19 mouse cellular contexts compared by ENCODE assay signal in genomic region chr12:29395401-29395982, GRCm38 (mm10).
DNase-seq lines count a peak whose midpoint lies in the region; TF ChIP-seq lines count a peak whose summit lies in the region.
"Had no signal": no experiment of that assay in that cellular context is flagged by ENCODE, and none has a peak within 500 bp of the region (broad histone marks: within the 10 kb centered on the region; RNA-seq: fewer than 3 reads in every experiment).

No protein-coding gene starts in this region.

- TF ChIP-seq POLR2A in testis, adult 2 months (IDR thresholded peaks at IDR 0.05; ENCODE audit: control insufficient read depth, low read depth, low read length): no peak

- H3K27me3 ChIP-seq in testis, adult 2 months (ENCODE audit: control insufficient read depth, insufficient read depth, low read length): no peaks in the 10 kb centered on the region
- H3K27me3 ChIP-seq: embryonic facial prominence, embryonic 15.5 days; heart, embryonic 13.5 days; limb, embryonic 15.5 days; neural tube, embryonic 12.5 days; stomach, embryonic 15.5 days had no signal

- TF ChIP-seq CTCF in testis, adult 2 months (IDR thresholded peaks at IDR 0.05; ENCODE audit: control insufficient read depth, insufficient read depth, insufficient replicate concordance, low read depth, low read length): no peak

- no peaks in the 10 kb centered on the region for H3K36me3 ChIP-seq in testis, adult 2 months (ENCODE audit: control insufficient read depth, insufficient read depth, low read length)
- H3K36me3 ChIP-seq: embryonic facial prominence, embryonic 15.5 days; forebrain, embryonic 10.5 days; G1E; heart, embryonic 13.5 days; limb, embryonic 15.5 days; midbrain, embryonic 10.5 days; neural tube, embryonic 12.5 days; stomach, embryonic 15.5 days had no signal

- no peaks in the 10 kb centered on the region for H3K4me1 ChIP-seq in testis, adult 2 months (ENCODE audit: control insufficient read depth, insufficient read depth, low read length)
- H3K4me1 ChIP-seq: embryonic facial prominence, embryonic 15.5 days; limb, embryonic 15.5 days; neural tube, embryonic 12.5 days; stomach, embryonic 15.5 days had no signal

- H3K4me3 ChIP-seq in testis, adult 2 months (ENCODE audit: control insufficient read depth, low read depth, low read length): no peak overlapping the region
- H3K4me3 ChIP-seq: embryonic facial prominence, embryonic 15.5 days; forebrain, embryonic 10.5 days; heart, embryonic 13.5 days; limb, embryonic 15.5 days; midbrain, embryonic 10.5 days; neural tube, embryonic 12.5 days; stomach, embryonic 15.5 days had no signal

- DNase-seq in adrenal gland, adult (ENCODE audit: inconsistent age in 2 of 2, low spot score in 1 of 2): peak; percentile 49 to 84
- DNase-seq in adrenal gland, postnatal 4 days (ENCODE audit: low spot score in 2 of 2): no peak
- DNase-seq in kidney, adult 11 months: peak; percentile 2
- DNase-seq in kidney, adult 18-20 months: no peak
- DNase-seq in testis, postnatal 14 days (ENCODE audit: low spot score): no peak
- DNase-seq in urinary bladder, postnatal 36 days (ENCODE audit: low spot score in 2 of 2): no peak
- no peak for DNase-seq in cerebellum, postnatal 10 days
- DNase-seq: cerebellum, adult 9-10 months; gastrocnemius, postnatal 10 days; thymus, postnatal 25 days had no signal

- peak overlapping the region; percentile 28; the same call in 1 of the 2 replicates for H3K27ac ChIP-seq in testis, adult 2 months (ENCODE audit: control insufficient read depth, insufficient read depth, low read depth, low read length)
- H3K27ac ChIP-seq: embryonic facial prominence, embryonic 15.5 days; forebrain, embryonic 10.5 days; heart, embryonic 13.5 days; limb, embryonic 15.5 days; midbrain, embryonic 10.5 days; neural tube, embryonic 12.5 days; stomach, embryonic 15.5 days had no signal

Comparison
In these comparisons a context has a peak if more than half of its experiments do, and no peak if none do; other contexts are left out.
1. DNase-seq: peak in adrenal gland, adult (2 of 2) and kidney, adult 11 months (single experiment); none in adrenal gland, postnatal 4 days (0 of 2), kidney, adult 18-20 months (single experiment), testis, postnatal 14 days (single experiment), urinary bladder, postnatal 36 days (0 of 2) and cerebellum, postnatal 10 days (0 of 2).